Mouse (Mus musculus) T-helper 1 cell (primary cell): ENCODE measurements around the gene Blm.

ENCODE experiments used
- in situ Hi-C: fragments of 300-600 bp; cut with MboI, MseI; formaldehyde crosslinking; loops from one replicate; pipeline ENCODE4 v1.15.1; 2025; ENCODE audit warnings: high pct_unique_total_duplicates

Gene Blm

DNA sequence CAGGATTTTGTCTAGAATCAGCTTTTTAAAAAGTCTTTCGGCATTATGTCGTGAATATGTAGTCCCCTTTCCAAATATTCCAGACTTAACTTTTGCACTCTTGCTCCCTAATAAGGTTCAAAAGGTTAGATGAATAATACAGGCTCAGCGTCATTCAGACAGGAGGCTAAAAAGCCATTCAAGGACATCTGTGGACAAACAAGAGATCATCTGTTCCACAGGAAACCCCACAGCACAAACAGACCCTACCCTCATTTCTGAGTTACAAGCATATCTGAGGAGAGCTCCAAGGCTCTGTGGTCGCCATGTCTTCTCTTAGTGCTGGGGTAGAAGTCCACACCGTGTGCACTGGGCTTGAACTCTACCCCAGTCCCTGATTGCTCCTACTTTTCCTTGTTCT lies 70.1 kb downstream of the Blm start:
- in situ Hi-C loops = no loop called here

DNA sequence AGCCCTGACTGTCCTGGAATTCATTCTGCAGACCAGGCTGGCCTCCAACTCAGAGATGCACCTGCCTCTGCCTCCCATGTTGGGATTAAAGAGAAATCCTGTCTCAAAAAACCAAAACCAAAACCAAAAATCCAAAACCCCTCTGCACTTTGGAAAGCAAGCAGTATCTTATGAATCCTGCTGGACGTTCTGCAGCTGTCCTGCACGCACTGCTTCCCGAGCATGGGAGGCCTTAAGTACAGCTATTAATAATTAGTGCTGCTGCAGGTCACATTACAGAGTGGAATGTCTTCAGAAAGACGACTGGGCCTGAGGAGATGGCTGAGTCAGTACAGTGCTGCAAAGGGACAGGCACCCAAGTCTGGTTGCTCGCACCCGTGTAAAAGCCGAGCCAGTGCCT lies 73.0 kb downstream of the Blm start:
- in situ Hi-C loops = no loop called here

DNA sequence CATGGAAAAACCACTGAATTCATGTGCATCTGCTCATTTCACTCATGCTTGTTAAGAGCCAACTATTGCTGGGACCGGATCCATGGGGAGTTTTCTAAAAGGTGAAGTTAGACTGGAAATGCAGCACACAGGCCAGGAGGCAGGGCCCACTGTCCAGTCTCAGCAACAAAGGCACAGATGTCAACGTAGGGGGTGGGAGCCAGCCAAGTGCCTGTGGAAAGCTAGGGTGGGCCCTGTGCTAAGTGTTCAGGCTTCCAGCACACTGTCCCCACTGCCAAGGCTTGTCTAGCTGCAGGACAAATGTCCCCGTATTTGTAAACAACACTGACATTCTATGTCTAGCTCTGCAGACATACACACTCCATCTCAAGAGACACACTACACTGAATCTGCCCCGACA lies 74.0 kb downstream of the Blm start:
- in situ Hi-C loops = no loop called here

DNA sequence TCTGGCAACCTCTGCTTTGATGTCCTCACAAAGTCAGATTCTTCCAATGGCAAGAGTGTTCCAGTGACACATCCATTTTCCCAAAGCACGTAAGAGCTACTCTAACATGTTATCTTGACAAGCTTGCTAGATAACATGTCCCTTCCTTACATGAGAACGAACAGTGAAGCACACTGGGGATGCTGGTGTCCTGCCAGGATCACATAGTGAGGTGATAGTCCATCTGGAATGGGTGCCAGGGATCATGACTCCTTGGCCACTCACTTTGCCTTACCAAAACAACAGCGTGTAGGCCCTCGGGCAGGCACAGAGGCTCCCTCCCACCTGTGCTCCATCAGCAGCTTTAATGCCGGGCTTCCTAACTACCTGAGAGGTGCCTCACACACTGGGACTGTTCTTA lies 74.7 kb downstream of the Blm start:
- in situ Hi-C loops = no loop called here

DNA sequence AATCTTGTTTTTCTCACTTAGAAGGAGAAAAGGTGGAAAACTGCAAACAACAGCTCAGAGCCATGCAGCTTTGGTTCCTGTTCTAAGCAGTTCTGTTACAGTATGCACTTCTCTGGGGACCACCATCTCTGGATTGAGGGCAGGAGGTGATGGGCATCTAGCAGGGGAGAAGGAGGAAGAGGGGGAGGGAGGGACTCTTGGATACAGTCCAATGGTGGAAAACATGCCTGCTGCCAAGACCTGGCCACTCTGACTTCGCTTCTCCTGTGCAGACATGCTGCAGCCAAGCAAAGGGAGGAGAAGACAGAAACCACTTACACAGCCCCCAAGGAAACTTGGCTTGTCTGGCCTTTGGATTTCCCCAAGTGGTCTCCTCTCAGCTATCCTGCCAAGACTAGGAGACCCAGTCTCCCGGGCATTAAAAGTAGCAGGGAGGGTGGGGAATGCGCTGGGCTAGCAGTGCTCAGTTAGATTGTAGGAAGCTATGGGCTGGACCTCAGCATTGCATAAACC lies 77.0 kb downstream of the Blm start:
- in situ Hi-C loops = no loop called here

DNA sequence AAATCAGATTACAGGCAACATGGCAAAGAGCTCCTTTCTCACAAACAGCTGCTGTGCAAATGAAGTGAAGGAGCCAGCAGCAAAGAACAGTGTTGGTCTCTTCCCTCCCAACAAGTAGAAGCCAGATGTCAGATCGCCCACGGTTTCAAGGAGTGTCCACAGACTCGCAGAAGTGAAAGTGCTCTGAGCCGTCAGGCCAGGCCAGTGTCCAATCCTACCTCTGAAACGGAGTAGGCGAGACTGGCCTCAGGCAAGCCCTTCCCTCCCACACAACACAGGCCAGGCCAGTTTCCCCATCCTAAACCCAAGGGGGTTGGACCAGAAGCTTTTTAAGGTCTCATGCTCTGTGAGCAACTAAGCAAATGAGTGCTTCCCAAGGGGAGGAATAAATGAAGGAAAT lies 77.7 kb downstream of the Blm start:
- in situ Hi-C loops = no loop called here

DNA sequence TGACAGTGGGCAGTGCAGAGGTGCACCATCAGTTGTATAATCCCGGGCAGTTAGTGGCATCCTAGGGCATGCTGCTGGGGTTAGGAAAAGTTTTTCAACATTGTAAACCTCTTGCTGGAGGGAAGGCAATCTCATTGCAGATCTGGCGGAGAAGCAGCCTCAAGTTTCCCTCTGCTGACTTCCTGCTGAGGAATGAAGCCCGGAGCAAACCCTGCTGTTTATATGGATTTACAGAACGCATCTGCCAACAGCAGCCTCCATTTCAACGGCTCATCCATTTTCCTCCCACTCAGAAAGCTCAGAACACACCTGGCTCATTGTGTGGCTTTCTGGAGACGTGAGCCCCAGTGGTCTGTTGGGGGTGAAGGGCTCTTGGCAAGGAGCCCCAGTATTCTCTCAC lies 78.6 kb downstream of the Blm start:
- in situ Hi-C loops = no loop called here

DNA sequence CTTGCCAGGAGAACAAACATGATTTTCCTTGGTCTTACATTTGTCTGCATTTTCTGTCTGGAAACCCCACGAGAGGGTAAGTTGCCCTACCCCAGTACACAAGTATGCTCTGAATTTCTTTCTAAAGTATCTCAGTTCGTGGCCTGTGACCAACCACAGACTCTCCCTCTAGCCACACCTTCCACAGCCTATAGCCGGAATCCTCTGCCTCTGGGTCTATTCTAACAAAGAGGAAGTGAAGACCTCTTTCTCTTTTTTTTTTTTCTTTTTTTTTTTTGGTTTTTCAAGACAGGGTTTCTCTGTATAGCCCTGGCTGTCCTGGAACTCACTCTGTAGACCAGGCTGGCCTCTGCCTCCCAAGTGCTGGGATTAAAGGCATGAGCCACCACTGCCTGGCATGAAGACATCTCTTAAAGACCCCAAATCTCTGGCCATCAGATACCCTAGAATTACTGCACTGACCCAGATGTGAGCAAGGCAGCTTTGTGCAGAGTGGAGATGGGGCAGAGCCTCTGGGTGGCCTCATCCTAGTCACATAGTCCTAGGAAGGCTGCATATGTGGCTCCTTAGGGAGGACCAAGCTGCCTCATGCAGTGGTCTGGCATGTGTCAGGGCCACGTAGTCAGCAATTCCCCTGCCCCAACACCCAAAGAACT lies 79.3 kb downstream of the Blm start:
- in situ Hi-C loops = no loop called here

DNA sequence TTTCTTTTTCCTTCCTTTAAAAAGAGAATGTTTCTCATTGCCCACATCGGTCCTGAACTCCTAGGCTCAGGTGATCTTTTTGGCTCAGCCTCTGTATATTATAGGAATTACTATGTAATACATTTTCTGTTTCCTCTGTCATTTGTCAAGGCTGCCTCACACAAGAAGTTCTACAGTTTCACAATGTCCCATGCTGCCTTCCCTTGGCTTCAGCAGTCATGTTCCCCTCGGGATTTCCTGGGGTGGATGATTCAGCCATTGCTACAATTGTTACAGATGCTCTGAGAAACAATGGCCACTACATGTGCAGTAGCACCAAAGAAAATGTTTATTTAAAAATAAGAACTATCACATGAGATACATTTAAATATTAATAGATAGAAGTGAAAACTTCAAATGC lies 80.1 kb downstream of the Blm start:
- in situ Hi-C loops = no loop called here

DNA sequence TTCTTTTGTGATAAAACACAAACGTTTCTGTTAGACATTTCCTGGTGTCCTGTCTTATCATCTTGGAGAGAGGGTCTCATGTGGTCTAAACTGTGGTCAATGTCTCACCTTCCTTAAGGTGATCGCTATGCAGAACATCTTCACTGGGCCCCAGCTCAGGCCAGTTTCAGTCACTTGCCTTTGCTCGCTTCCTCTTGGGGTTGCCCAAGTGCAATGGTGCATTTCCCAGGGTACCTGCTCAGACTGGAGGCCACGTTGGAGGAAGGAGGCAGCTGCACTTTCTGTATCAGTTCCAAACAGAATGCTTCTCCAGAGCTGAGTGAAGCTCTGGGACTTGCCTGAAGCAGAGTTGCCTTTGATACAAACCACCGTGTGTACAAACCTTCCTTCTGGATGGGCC lies 80.9 kb downstream of the Blm start:
- in situ Hi-C loops = no loop called here

DNA sequence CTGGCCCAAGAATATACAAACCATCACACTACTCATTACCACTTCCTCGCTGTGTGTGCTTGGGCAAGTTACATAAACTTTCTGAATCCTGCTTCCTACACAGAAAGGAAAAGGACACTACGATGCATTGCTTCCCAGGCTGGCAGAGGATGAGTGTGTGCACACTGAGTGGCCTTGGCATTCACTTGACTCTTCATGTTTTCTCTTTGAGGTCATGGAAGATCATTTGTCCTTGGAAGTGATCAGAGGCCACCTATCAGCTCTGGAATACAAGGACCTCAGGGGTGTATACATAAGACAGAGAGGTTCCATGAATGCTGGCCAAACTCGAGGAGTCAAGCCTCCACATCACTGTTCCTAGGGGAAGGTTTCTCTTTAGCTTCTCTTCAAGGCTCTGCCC lies 81.8 kb downstream of the Blm start:
- in situ Hi-C loops = no loop called here

DNA sequence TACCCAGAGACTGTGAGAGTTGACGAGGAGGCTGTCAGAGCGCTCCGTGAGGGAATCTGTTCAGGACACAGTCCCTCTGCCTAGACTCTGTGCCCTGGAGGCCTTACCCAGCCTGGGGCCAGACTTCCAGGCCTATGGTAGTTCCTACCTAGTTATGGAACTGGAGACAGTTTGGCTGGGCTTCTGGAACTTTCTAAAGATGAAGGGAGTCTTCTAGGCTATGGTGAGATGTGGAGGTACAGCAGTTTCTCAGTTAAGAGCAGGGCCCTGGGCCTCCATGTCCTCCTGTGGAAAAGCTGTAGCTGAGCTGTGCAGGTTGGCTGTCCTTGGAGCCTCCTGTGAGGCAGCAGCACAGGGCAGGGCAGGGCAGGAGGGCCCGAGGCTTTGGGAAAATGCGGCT lies 82.7 kb downstream of the Blm start:
- in situ Hi-C loops = no loop called here

DNA sequence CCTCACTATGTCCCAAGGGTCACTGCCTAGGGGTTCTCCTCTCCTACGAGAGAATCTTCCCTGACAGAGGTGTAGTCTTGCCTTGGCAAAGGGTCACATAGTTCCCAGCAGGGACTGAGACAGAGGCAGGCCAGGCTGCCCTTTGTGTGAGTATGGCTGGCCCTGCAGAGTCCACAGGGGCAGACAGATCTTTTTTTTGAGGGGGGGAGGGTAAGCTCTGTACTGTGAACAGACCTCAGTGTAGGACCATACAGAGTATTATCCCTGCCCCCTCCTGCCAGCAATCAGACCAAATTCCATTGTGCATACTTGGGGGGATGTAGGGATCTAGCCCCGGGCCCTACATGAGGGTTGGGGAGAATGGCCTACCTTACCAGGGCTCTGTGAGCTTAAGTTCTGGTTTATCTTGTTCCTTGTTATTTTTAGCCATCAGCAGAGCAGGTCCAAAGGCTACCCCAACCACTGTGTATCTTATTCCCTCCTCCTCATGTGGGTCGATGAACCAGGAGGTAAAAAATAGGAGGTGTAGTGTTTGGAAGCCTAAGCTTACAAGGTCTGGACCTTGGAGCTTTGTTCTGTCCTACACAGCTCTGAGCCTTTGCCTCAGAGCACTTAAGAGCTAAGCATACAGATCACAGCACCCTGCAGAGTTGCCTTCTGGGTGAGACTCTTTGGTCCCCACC lies 83.2 kb downstream of the Blm start:
- in situ Hi-C loops = no loop called here

DNA sequence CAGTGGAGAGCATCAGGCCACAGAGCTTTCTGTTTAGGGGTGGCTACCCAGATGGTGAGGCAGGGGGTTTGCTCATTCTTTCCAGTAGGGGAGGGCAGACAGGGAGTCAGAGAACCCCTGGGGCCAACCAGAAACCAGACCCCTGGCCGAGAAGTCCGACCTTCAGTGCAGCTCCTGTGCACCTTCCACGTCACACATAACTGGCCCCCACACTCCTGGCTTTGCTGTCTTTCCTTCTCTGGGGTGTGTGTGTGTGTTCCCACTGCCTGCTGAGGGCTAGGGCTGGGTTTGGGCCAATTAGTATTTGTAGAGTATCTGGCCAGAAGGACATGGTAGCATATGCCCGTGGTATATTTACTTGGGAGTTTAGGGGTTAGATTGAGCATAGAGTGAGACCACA lies 84.6 kb downstream of the Blm start:
- in situ Hi-C loops = no loop called here

DNA sequence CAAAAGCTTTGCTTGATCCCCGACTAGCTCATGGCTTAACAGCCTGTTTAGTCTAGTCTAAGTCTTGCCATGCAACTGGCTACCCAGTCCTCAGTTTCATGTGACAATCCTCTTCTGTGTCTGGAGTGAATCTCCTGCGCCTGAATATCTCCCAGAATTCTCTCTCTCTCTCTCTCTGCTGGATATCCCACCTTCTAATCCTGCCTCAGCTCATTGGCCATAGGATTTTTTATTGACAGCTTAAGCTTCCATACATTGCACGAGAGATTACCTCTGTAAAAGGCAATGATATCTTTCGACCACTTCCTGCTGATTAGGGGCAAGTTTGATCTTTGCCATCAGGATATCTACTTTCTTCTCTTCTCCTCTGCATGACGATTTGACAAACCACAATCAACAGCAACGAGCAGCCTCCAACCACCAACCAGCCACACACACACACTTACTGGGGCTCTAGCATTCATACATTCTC lies 85.3 kb downstream of the Blm start:
- in situ Hi-C loops = no loop called here

DNA sequence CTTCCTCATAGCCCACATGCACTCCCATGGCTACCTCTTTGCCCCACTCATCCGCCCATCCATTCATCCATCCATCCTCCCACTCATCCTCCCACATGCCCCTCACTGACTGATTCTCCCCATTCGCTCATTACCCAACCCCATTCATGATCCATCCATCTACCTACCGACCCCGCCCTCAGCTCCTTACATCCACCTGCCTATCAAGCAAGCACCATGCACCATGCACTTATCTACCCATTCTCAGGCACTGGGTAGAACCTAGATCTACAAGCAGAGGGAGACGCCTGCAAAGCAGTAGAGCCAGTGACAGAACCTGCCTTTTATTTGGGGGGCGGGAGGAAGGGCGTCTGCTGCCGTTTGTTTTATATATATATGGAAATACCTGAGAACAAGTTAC lies 87.6 kb downstream of the Blm start:
- in situ Hi-C loops = no loop called here

DNA sequence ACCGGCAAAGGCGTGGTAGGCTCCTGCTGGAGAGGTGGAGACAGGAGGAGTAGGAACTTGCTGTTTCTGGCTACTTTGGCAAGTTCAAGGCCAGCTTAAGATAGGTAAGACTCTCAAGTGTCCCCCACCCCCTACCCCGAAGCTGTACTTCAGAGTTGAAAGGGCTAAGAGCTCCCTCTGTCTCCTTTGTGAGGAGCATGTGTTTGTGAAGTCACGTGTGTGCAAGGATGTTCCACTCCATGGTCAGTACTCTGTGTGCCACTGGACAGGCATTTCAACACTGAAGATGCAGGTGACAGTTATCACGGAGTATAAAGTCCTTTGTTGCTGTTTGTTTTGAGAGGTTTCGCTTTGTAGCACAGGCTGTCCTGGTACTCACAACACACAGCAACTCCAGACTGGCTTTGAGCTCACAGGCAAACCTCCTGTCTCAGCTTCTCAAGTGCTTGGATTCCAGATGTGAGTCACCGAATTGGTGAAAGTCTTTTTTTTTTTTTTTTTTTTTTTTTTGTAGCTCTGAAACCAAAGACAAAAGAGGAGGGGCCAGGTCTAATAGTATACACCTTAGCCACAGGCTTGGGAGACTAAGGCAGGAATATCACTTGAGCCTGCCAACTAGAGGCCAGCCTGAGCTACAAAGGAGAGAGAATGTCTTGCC lies 88.6 kb downstream of the Blm start:
- in situ Hi-C loops = no loop called here

DNA sequence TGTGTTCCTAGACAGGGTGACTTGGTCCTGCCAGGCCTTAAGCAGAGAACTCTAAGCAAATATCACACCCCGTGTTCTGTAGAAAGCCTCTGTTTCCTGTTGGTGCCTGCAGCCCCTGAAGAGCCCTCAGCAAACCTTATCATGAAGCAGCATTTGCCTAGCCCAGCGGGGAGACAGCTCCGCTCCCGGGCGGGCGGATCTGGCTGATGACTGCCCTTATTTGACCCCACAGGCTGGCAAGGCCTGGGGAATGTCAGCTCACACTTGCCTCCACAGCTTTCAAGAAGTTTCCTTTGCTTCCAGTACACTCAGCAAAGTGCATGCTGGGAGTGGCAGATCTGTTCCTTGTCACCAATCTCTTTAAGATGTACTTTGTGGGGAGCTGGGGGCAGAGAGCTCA lies 89.4 kb downstream of the Blm start:
- in situ Hi-C loops = no loop called here

DNA sequence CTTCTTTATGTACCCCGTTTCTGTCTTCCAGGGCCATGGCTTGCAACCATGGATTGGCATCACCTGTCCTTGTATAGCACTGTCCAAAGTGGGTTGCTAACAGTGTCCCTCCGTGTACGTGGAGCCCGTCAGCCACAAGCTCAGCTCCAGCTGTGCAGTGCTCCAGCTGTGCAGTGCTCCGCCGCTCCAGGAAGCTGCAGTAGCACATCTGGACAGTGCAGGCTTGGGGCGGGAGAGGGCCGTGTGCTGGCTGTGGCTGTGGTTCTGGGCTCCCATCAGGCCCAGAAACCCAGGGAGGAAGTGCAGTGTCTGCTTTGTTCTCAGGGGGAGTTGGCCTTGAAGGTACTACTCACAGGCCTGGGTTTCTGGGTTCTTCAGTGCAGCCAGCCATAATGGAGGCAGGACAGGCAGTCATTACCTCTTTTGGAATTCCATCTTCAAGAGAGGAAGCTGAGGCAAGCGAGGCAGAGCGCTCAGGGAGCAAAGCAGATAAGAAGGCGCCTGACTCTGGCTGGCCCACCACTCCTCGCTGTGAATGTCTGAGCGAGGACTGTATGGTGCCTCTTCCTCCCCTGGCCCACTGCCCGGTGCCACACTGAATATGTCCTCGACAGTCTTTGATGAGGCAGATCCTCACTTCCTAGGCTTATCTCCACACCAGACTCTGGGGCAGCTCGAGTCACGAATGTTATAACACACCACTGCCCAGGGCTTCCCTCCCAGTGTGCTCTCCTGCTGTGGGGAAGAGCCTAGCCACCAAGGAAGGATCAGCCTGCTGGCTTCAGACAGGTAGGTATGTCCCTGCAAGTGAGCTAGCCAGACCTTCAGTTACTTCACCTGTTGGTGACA lies 90.3 kb downstream of the Blm start:
- in situ Hi-C loops = no loop called here

DNA sequence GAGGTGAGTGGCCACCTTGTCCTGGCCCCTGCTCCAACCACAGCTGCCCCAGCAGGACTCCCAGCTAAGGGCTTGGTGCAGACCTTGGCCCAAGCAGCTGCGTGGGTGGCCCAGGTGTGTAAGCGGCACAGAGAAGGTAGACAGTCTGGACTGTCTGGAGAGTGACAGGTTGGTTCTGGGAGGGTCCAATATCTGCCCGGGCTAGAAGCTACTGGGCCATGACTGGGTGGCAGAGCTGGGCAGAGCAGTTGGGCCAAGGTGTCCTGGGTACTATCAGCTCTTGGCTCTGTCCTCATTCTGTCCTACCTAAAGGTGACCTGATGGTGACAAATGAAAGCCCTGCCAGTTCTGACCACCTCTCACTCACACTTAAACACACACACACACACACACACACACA lies 91.8 kb downstream of the Blm start:
- in situ Hi-C loops = no loop called here

DNA sequence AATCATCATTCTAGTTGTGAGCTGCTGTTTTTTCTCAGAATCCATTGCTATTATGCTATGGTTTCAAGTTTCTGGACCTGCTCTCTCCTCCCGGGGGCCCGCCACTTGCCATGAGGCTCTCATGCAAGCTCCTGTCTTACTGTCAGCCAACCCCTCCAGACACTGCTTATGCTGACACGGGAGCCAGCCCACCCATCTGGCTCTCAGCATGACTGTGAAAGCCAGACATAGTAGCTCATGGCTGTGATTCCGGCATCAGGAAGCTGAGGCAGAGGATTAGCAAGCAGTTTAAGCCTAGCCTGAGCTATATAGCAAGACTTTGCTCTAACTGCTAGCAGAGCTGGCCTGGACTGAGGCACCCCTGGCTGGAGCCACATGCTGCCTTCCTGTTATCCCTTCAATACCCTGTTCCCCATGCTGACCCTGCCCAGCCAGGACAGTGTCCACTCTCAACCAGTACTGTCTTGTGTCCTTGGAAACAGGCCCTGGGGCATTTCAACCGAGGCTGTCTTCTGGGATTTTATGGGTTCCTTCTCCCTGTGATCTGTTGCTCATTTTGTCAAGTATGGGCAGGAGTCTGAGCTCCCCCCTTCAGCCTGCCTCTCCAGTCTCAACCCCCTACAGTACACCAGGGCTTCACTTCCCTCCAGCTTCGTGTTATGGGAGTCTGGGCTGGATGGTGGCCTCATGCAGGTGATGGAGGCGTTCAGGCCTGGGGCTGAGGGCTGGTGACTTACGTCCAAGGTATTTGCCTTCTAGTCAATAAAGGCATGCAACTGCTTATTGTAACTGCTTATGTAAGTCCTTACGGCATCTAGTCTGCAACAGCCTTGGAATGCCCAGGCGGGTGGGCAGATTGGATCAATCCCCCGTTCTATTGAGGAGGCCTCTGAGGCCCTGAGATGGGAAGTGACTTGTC lies 92.7 kb downstream of the Blm start:
- in situ Hi-C loops = no loop called here
